Mouse (Mus musculus) kidney, postnatal 4 days (tissue): ENCODE data around the gene Cdhr3.

Source experiments
- DNase-seq, 2 experiments: peaks; one replicate each; pipeline ENCODE4 v3.0.0; 2021; ENCODE audit warnings: mixed read lengths in 2 of 2

Gene Cdhr3

DNA sequence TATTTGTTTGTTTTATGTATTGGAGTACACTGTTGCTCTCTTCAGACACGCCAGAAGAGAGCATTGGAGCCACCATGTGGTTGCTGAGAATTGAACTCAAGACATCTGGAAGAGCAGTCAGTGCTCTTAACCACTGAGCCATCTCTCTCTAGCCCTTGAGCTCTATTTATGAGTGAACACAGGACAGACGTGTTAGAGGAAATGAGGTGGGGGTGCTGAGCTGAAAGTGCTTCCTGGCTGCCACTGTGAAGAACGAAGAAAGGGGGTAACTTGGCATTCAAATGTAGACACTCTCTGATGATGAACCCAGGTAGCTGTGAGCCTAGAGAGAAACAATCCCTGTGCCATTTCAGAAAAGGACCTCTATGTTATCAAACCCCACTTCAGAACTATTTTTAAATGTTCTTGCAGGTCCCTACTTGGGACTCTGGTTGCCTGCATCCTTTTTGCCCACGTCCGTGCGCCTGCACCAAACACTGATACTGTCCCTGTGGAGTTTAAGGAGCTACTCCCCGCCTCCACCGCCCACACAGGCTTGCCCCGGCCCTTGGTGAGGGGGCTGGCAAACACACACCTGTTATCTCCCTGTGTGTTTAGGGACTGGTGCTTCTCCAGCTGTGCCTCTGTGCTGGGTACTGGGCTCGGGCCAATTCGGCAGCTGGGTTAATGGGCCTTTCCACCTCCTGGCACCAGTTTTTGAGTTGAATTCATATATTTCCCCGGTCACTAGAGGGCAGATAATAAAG, 58.2 kb downstream of the Cdhr3 start:
- DNase-seq, result no peak

- no peak for DNase-seq
Observed at GRCm38 (mm10) chr12:33033221-33033620, 59.5 kb downstream of the Cdhr3 start.

- no peak for DNase-seq
Observed at GRCm38 (mm10) chr12:33030589-33030988, 62.1 kb downstream of the Cdhr3 start.

DNA sequence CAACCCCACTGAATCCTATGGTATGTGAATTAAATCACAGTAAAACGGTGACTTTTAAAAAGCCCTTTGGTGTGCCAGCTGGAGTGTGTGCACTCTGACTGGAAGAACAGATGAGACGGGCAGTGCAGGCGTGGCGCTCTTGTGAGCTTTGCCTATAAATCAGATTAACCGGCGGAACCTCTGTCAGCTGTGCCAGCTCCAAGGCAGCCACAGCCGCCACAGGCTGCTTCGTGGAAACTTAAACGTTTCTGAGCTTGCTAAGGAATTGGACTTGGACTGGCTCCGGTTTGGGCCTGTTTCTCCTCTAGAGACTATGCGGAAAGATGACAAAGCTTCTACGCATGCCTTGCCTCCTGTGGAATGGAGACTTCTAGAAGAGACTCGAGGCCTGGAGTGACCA, 62.6 kb downstream of the Cdhr3 start:
- peak in 1 of 2 experiments; percentile 17 for DNase-seq

GRCm38 (mm10) chr12:33028708-33029107, 64.0 kb downstream of the Cdhr3 start:
- DNase-seq, result peak; percentile 31 to 45

DNA sequence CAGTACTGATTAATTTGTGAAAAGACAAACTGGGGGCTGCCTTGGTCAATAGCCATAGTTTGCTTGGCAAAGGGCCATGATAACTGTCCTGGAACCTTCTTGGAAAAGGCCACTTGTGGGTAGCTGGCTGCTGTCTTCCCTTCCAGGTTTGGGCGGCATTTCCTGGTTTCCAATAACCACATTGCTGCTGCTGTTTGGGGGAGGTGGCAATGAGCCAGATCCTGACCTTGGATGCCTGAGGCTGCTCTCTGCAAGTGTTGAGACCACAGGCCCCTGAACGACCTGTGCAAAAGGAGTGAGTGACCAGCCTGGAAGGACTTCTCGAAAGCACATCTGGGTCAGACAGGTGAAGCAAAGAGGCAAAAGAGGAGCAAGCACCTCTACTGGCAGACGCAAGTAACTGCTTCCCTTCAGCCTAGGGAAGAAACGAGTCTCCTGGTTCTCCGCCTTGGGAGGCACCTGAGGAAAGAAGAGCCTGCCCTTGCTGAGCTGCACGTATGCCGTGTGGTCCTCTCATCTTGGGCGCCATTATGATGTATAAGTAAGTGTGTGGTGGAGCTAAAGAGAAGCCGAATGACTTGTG, 64.5 kb downstream of the Cdhr3 start:
- DNase-seq, result peak; percentile 17 to 38

DNA sequence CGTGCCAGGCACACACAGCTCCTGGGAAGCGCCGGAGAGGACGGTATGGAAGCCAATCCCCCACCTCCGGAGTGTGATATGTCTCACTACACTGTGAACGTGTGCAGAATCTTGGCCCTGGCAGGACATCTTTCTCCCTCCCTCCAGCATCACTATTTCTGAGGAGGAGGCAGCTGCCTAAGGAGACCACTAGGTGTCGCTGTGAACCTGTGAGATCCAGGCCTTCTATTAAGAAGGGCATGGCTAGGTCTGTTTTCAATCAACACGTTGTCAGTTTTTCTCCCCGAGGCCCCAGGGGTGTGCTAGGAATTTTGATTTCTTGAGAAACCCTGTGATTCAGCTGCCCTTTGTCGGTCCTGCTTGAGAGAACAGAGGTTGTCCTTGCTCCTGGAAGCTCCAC, 65.6 kb downstream of the Cdhr3 start:
- DNase-seq, result peak; percentile 78 to 82

GRCm38 (mm10) chr12:33024524-33024923, 68.2 kb downstream of the Cdhr3 start:
- no peak for DNase-seq

DNA sequence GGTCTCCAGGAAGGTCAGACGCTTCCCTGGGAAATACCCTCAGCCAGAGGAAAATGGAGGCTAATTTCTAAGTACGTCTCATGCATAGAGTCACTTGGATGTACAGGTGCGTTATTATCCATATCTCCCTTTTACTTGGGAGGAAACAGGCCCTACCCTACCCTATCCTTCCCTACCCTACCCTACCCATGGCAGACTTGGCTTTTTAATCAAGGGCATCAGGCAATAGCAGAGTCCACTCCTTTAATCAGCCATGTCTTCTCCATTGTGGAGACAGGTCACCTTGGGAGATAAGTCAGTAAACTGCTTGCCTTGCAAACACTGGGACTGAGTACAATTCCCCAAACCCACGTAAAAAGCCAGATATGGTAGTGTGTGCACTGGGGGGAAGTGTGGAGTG, 70.9 kb downstream of the Cdhr3 start:
- DNase-seq, result no peak

GRCm38 (mm10) chr12:33021140-33021539, 71.5 kb downstream of the Cdhr3 start:
- DNase-seq, result no peak

DNA sequence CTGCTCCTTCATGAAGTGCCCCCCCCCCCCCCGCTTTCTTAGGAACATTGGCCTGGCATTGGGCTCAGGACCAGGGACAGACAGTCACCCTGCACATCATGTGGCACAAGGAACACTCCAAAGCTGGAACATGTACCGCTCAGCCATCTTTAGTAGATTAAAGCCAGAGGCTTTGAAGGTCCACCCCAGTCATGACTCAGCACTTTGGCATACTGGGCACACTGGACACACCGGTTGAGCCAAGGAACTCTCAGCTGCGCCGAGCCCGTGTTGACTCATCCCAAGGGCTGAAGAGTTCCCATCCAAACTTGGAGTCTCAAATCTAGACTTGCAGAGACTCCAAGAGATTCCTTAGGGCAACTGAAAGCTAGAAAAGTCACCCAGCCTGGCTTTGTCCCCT, 72.7 kb downstream of the Cdhr3 start:
- DNase-seq, result no peak

- DNase-seq, result no peak
Observed at GRCm38 (mm10) chr12:33018601-33019000, 74.1 kb downstream of the Cdhr3 start.

DNA sequence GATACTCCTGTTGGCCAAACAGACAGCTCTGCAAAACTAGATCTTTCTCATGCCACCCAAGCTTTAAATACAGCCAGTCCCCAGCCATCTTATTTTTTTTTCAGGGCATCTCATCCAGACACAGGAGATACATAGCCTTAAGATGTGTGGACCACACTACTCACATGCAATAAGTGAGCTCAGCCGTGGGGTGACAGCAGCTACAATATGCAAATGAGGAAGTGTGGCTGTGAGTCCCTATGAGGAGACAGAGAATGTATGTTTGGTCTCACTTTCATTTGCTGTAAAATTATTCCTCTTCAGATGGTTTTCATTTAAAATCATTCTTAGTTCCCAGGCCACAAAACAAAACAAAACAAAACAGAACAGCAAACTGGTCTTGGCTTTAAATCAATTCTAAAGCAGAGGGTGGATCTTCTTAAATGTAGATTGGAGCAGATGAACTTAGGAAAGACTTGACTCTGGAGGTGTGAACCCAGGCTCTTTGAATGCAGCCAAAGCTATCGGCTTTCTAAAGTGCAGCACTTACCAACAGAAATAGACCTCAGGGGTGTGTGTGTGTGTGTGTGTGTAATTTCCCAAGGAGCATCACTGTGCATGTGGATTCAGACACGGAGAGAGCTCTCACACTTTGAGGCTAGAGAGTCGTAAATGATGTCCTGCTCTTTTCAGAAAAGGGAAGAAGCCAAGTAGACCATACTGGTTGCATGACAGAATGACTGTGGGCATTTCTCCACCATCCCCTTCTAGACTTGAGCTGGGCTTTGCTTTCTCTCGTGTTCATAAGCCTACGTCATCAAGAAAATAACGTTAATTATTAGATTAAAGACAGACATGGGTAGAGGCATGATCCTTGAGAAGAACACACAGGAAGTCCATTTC, 75.6 kb downstream of the Cdhr3 start:
- no peak for DNase-seq

- peak; percentile 39 to 67 for DNase-seq
Observed at GRCm38 (mm10) chr12:33015103-33015502, 77.6 kb downstream of the Cdhr3 start.

DNA sequence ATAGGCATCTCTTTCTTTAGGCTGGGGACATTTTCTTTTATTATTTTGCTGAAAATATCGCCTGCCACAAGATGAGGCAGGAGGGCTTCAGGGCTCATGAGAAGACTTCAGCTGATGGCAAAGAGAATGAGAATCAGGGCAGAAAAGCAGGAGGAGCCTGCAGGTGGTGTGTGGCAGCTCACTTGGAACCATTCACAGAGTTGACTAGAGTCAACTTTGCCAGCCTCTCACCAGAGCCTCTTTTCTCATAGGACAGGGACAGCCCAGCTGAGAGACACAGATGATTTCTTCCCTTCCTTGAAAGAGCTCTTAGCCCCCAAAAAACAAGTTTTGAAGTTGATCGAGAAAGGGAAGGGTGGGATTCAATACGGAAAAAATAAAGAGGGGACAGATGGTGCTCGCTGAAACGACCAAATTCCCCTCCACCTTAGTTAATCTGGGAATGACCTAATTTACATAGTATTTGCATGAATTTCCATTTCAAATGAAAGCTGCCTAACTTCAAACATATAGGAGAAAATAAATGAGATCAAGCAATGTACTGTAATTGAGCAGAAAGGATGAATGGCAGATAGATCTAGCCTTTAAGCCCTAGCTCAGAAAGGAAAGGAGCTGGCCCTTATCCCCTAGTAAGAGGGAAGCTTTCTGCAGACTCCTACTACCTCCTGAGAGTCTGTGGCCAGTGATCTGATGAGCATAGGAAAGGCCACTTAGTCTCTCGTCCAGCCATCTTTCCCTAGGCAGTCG, 78.5 kb downstream of the Cdhr3 start:
- DNase-seq, result no peak

DNA sequence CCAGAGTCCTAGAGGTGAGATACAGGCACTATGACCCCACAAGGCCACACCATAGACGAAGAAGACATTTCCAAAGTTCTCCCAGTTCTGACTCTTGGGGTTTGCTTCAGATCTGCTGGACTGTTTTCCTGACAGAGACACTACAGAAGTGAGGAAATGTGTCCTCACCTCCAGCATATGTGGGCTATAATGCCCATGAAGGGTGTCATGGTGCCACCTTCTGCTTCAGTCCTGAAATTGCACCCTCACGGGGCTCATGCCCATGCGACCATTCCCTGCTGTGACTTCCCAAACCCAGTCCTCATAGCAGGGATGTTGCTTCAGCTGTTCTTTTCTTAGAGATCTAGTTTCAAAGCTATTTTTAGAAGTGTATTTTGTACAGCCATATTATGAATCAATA, 82.6 kb downstream of the Cdhr3 start:
- DNase-seq, result peak; percentile 64 to 73

DNA sequence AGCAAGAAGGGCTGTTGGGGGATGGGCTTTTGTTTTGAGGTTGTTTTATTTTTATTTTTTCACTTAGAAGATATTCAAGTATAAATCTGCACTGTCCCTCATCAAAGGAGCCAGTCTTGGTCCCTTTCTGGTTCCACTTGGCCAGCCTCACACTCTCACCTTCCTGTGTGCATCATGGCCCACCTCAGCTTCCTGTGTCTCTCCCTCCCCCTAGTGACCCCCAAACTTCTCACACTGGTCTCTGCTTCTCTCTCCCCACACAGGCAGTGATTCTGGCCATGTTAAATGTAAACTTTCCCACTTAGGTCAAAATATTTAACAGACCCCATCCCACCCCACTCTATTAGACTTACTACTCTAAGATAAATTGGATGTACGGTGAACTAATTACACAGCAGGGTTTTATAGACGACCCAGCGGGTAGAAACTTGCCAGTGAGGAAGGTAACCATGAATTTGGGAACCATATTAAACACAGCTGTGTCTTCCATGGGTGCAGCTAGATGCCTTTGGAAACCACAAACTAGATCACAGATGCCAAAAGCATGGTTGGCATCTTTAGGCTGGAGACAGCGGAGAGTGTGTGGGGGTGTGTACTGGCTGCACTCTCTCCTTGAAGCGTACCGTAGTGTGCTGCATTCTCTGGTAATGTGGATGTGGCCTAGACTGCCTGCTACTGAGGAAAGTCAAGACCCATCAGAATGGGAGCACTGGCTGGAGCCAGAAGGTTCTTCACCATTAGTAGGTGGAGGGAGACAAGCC, 83.3 kb downstream of the Cdhr3 start:
- no peak for DNase-seq

GRCm38 (mm10) chr12:33008305-33009110, 84.2 kb downstream of the Cdhr3 start:
- DNase-seq, result peak; percentile 40 to 71

- no peak for DNase-seq
Observed at GRCm38 (mm10) chr12:33007176-33007575, 85.5 kb downstream of the Cdhr3 start.

DNA sequence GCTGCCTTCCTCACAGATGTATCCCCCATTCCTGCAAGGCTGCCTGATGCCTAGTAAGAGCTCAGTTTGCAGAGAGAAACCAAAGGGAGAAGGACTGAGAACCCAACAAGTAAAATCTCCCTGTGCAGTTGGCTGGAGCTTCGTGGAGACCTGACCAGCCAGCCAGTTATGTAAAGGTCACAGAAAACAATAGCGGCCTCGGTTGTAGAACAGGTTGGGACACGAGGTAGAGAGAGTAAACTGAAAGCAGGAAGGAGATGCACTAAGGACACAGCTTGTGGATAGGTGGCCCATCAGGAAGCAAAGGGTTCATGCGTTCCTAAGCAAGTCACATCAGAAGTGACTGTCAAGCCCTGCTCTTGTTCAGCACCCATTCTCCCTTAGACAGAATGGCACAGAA, 86.8 kb downstream of the Cdhr3 start:
- no peak for DNase-seq

- no peak for DNase-seq
Observed at GRCm38 (mm10) chr12:33003339-33003965, 89.2 kb downstream of the Cdhr3 start.
